Mouse (Mus musculus) testis, adult 2 months (tissue): ENCODE results near the gene Epb41l3.

ENCODE experiments used
- CTCF ChIP-seq: fragments of 200-500 bp; IDR thresholded peaks from 2 replicates; pipeline ENCODE4 v1.5.1; 2012; ENCODE audit warnings: low read depth, mild to moderate bottlenecking, inconsistent platforms, low read length, moderate library complexity; ENCODE audit not compliant: control insufficient read depth, insufficient read depth, insufficient replicate concordance
- POLR2A ChIP-seq: fragments of 200-500 bp; IDR thresholded peaks from 2 replicates; pipeline ENCODE4 v1.6.1; 2012; ENCODE audit warnings: low read depth, mild to moderate bottlenecking, inconsistent platforms, low read length, moderate library complexity; ENCODE audit not compliant: control insufficient read depth

DNA sequence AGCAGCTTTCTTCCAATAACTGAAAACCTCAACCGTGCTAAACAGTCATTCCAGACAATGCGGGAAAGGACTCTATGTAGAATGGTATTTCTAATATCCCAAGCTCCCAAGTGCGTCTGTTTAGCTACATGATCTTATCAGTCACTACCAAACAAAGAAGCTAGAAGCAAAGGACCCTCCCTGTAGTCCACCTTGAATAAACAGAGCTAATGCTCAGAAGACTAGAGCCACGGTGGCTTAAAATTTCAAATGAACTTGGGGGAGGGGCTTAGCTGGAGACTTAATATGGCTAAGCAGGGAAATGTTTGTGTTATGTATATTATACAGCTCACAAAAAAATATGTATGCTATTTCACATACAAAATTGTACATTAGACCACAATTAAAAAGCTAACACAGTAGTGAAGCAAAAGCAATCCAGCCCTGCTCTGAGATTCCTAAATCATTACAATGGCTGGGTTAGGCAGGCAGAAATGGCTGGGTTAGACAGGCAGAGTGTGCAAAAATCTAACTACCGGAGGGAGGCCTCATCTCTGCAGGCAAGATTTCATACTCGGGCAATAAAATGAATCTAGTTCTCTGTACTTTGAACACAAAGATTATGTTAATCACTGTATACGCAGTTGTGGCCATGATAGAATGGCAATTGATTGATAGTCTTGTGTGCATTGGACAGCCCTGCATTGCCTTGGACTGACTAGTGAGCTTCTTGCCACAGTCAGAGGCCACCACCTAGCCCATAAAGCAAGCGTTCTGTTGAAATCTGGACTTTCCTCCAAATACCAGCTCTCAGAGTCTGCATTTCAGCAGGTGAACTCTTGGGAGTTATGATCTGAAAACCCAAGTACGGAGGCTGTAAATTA is 13.4 kb upstream of the Epb41l3 start:
- no peak for TF ChIP-seq CTCF
- no peak for TF ChIP-seq POLR2A
